Mouse (Mus musculus) induced T-regulatory cell, adult 2 months (primary cell): ENCODE measurements around the gene Gm21962.

Source experiments
- DNase-seq: peaks from one replicate; pipeline ENCODE4 v3.0.0-alpha.2; 2012; ENCODE audit warnings: low read depth

Gene Gm21962

DNA sequence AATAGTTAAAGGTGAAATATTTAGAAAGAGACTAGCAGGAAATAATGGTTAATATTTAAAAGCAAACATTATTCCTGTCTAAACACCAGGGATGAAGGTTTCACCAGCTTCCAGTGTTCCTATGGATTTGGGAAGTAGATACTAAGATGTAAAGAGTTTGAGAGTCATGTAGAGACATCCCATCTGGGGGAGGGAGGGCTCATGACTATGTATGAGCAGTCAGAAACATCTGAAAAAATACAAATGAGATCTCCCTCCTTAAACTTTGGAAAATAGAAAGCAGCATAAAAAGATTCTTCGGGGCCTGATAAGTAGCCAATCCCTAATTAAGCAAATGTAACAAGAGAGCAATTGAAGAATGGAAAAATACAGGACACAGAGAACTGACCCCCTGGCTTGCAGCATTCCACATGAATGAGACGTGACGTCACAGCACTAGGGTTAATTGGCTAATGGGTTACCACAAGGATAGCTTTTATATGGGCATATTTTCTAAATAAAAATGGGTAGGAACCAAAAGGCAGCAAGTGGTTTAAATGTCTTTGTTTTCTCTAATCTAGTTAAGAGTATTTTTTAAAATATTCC lies 45.3 kb downstream of the Gm21962 start:
- DNase-seq: no peak
